Mouse (Mus musculus) lung, postnatal 25 days (tissue): ENCODE results near the gene Baiap3.
A peak's percentile ranks its signal among the peaks of the same experiment; 100 is the strongest.

ENCODE experiments used
- DNase-seq: peaks from one replicate; pipeline ENCODE4 v3.0.0; 2022; ENCODE audit warnings: low spot score

The Baiap3 gene

DNA sequence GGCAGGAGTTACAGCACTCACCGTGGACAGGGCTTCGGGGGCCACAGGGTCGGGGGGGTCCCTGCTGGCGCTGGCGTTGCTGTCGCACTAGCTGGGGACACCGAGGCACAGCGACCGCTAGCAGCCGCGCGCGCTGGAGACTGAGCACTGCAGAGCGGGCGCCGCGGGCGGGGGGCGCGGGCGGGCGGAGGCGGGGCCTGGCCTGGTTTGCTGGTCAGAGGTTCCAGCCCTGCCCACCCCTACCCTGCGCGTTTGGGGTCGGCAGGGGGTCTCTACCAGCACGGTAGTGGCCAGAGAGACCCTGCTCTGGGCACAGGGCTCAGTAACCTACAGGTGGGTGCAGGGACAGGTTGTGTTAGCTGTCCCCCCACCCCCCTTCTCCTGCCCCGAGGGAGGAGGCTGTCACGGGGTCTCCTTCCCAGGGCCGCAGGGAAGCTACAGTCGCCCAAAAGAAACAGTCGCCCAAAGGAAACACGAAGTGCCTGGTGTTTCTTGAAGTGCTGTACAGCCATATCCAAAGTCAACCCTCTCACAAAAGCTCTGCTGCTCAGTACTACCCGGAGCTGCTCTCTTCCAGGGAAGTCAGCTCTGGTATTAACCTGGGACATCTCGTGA lies at the start of gene Baiap3:
Gene Baiap3 (minus strand): TSS at position 225 of the 615 bp plus-strand sequence.
- DNase-seq = no peak

DNA sequence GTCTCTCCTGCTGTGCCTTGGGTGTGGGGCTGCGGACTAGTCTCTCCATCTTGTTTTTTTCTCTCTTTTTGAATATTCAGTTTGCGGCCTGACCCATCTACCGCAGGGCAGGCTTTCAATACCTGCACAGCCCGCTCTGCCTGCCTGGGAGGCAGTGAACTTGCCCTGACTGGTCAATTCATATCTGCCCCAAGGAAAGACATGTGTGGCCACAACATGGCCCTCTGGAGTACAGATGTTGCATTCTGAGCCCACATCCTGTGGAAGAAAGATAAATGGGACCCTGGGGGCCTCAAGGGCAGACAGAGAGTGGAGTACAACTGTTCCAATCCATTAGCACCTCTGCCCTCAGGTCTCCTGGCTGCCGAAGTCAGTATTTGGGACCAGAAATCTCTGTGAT lies 41.9 kb upstream of the Baiap3 start, which contains the start of gene Prss34:
Gene Prss34 (plus strand): TSS at position 301 of the 400 bp plus-strand sequence.
- no peak for DNase-seq

DNA sequence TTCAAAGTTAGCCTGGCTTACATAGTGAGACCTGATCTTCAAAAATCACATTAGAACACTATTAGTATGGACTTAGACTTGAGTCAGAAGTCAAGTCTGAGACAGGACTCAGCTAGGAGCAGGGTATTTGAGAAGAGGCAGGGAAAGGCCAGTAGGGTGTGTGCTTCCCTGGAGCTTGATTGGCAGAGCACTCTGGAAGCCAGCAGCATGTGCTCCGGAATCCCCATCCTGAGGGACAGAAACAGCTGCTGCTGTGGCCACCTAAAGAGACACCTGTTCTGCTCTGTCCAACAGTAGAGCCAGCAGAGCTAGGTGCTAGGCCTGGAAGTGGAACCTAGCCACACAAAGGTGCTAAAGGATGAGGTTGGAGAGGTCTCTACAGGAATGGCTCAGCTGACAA lies 37.9 kb upstream of the Baiap3 start:
- DNase-seq = no peak

DNA sequence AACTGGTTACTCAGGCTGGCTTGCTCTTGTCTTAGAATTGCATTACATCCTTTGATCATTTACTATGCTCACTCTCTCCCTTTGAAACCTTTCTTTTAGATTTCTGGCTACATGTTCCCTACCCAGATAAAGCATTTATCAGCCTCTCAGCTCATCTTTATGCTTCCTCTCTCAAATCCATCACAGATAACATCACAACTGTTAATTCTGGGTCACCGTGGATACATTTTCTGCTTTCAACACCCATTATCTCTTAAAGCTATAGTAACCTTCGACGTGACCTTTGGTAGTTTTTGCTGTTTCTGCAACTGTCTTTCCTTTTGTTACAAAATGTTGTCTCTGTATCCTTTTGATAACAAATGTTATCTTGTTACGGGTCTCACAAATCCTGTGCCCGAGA lies 37.3 kb upstream of the Baiap3 start:
- no peak for DNase-seq

DNA sequence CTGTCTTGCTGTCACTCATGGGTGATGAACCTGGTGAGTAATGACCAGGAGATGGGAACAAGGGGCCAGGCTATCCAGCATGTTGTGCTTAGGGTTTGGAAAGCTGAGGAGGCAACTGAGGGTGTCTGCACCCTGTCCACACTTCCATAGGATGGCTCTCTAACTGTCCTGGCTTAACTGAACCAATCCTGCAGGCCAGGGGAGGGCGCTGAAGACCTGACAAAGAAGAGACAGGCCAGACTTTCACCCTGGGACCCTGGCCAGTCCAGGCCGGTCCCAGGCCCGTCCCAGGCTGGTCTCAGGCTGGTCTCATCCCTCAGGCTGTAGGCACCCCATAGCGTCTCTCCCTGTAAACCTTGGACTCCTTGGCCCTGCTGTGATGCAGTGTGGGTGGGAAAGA lies 34.2 kb upstream of the Baiap3 start:
- no peak for DNase-seq

DNA sequence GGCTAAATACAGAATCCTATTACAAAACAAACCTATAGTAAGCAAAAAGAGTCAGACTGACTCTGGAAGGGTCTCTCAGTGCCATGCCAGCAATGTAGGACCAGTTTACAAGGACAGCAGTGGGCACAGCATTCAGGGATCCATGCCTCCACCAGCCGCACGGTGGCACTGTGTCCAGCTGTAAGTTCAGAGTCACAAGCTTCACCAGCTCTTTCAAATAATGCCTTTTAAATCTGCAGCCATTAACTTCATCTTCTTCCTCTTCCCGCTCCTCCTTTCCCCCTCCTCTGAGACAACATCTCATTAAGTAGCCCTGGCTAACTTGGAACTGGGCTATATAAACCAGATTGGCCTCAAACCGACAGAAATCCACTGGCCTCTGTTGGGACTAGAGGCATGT lies 32.7 kb upstream of the Baiap3 start:
- no peak for DNase-seq

DNA sequence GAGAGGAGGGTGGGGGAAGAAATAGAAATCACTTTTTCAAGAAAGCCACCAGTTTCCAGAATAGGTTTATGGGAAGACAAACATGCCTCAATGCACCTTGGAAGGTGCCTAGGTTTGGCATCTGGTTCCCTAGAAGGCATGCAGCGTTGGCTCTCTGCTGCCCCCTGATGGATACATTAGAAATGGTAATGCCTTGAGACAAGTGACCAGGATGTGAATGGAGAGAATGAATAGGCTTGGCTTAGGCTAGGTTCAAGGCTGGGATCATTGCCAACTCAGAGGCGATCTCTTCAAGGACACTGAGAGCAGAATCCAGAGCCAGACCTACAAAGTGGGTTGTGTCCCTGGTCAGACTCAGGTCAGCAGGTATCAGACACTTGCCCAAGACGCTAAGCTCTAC lies 28.9 kb upstream of the Baiap3 start:
- DNase-seq = peak; percentile 77

DNA sequence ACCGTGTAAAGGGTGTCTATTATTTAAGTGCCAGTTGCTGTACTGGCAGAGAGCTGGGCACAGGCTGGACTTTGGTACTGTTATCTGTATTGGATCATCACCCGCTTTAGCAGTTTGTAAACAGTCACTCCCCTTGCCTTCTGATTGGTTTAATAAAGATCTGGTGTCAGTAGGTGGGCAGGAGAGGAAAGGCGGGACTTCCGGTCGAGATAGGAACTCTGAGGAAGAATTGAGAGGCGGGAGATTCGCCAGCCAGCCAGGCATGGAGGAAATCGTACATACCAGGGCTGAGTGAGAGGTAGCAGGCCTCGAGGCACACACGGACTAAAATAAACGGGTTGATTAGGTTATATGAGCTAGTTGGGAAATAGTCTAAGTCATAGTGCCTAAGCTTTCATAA lies 26.0 kb upstream of the Baiap3 start:
- peak; percentile 83 for DNase-seq

DNA sequence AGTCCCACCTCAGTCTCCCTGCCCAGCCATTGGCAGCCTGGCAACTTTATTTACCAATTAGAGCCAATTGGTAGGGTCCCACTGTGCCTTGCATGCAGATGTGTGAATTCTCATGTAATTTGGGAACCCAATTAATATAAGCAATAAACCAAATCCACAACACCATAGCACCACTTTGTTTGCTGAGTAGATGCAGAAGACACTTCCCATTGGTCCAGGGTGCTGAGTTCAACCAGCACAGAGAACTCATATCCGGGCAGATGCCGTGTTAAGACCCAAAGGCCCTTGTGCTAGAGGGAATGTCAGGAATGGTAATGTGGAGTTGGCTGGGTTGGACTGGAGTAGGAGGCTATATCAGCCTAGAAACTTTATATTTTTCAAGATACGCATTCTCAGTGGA lies 19.7 kb upstream of the Baiap3 start:
- no peak for DNase-seq

DNA sequence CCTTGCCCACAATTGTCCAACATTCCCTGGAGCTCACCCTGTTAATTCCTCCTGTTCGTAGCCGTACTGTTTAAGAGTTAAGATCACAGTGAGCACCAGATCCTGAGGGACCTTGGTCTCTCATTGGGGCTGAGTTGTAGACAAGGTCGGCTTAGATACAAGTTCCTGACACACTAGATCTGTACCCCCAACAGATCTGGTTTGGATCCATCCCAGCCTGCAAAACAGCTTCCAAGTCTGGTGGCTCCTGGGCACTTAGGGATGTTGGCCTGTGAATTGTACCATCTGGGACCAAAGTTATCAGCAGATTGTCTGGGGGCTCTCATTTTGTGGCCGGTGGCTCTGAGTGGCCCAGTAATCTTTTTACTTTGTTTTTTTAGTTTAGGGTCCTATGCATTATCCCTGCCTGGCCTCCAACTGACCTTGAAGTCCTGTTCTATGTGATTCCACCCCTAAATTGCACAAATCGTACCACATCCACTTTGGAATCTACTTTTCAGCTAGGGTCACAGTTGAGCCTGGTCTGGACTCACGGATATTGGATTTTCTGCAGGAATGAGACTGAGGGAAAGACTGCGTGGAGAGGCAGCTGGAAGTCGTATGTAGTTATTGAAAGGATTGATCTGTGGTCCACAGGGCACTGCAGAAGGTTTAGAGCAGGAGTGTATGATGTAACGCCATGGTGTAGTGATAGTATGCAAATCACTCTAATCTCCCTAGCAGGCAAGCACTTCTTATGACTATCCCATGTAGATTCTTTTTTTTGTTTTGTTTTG lies 18.6 kb upstream of the Baiap3 start, which contains the start of gene Ube2i:
Gene Ube2i (minus strand): TSS at position 52 of the 776 bp plus-strand sequence.
- no peak for DNase-seq

DNA sequence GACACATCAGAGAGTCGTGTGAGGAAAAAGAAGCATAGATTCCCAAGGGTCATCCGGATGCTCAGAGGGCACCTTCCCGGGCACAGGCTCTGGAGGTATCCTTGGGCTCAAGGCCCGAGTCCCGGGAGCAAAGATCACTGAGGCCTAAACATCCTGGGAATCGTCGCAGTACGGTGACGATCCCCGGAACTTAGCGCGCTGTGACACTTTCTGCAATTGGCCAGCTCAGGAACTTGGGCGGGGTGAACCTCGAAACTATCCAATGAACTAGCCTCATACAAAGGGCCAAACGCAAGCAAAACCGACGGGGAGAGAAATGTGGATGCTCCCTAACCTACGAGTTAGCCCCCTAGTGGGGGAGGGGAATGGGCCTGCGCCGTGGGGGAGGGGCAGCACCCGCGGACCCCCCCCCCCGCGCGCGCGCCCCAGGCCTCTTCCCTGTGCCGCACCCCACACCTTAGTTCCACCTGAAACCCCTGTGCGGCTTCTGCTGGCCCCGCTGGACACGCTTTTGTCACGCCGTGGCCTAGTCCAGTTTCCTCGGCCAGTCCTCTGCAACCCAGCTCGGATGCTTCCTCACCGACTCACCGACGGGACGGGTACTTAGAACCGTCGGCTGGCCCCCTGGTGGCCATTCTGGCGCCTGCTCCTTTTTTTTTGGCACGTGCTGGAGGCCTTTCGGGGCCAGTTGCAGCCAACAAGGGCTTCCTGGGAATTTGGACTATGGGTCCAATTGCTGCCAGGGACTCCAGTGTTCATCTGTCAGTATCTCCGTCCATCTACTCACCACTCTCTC lies 17.7 kb upstream of the Baiap3 start:
- peak; percentile 95 for DNase-seq

DNA sequence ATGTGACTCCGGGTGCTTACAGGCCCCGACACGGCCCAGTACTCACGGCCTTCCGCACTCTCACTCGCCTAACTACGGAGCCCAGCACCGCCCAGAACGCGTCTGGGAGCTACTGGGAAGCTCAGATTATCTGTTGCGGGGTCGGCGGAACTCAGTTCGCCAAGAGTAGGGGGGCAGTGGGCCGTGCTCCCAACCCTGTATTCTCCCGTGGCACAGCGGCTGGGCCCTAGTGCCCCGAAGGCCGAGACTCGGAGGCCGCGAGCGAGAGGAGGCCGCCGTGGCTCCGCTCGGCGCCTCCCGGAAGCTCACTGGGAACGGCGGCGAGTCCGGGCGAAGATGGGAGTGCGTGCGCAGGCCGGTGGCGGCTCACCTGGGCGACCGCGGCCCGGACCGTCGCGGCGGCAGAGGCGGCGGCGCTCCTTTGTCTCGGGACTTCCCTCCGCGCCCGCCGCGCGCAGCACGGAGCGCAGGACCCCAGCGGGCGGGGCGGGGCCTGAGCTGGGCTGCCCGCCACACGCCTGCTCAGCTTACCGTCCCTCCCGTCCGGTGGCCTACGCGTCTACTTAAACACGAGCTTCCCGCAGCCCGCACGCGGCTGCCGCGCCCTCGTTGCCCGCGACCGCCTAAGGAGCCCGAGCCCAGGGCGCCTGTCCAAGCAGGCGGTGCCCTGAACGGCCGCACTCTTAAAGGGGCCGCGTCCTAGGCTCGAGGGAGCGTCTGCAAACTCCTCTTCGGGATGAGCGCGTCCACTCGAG lies 17.0 kb upstream of the Baiap3 start:
- peak; percentile 89 for DNase-seq

DNA sequence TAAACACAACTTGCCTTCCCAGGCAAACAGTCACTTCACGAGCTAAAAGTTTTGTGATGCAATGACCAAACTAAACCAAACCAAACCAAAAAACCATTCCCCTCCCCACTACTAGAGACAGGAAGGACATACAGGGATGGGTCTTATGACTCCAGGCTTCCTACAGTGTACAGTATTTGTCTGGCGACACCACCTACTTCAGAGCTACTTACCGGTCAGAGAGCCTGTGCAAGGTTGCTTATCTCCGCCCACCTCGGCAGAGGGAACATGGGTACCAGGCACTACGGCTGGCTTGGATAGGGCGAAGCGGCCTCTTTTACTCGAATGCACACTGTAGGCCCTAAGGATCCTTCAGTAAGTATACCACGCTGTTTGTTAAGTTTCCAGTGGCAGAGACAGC lies 16.2 kb upstream of the Baiap3 start:
- DNase-seq = peak; percentile 50

DNA sequence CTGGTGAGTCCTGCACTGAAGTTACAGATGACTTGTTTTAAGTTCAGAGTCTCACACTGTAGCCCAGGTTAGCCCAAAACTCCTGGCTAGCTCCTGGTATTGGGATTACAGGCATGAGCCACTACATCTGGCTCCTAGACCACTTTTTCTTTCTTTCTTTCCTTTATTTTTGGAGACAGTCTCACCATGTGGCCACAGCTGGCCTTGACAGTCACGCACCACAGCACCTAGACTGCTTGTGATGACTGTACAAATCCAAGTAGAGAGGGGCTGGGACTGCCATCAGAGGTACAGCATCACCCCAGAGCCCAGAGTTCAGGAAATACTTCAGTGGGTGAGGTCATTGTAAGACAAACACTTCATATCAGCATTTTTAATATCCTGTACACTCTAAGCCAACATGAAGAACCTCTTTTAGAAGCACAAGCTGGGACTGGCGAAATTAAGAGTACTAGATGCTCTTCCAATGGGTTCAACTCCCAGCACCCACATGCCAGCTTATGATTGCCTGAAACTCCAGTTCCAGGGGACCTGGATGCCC lies 14.7 kb upstream of the Baiap3 start:
- peak; percentile 63 for DNase-seq

DNA sequence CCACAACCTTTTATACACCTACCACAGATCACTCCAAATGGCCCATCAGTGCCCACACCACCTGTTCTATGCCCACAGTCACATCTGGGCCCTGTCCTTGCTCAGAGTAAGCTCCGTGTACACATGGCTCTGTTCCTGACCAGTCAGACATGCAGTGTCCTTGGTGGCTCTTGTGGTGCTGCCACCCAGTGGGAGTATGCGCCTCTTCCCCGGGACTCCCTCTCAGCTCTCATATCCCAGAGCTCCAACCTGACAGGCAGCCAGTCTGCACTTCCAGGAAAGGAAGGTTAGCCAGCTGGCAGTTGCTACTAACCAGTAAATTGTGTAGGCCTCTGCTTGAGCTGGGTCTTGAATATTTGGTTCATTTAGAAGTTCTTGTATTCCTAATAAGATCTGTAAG lies 8.3 kb upstream of the Baiap3 start:
- no peak for DNase-seq

DNA sequence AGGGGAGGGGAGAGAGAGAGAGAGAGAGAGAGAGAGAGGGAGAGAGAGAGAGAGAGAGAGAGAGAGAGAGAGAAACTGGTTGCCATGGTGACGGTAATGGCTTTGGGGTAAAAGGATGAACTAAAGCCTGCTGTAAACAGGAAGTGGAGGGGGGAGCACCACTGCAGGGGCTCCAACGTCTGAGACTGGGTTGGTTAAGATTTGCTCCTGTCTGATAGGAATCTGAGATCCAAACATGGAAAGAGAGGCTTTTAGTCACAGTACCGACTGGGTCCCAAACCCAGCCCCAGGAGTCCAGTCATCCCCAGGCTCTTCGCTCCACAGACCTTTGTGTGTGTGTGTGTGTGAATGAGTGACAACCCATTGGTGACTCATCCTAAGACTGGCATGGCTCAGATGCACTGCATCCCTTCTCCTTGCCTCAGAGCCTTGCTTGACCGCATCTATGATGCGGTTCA lies 1.7 kb upstream of the Baiap3 start:
- DNase-seq = no peak

DNA sequence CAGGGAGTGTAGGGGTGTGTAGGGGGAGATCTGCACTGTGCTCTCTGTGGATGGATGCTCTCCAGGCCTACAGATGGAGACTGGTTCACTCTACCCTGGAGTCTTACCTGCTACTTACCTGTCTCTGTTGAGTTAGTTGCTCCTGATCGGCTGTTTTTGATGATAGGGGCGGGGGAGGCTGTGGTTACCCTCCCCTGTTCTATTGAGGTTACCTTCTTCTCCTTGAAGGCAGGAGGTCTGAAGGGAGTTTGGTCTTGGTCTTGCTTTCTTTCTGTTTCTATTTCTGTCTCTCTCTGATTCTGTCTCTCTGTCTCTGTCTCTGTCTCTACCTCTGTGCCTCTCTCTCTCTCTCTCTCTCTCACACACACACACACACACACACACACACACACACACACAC lies 1.1 kb downstream of the Baiap3 start:
- no peak for DNase-seq

DNA sequence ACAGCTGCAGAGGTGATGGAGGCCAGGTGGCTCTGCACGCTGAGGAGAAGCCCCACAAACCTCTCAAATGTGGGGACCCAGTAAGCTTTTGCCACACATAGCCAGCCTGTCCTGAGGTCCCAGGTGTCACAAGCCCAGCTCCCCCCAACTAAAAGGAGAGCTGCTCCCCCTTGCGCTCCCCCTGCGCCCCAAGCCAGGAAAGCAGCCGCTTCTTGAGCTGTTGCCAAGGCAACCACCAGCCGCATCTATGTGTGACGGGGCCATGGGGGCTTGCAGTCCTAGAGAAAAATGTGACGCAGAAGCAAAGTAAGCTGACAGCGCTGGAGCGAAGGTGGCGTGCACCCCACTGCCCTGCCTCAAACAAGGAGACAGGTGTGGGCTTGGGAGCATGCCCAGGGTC lies 2.4 kb downstream of the Baiap3 start:
- no peak for DNase-seq

DNA sequence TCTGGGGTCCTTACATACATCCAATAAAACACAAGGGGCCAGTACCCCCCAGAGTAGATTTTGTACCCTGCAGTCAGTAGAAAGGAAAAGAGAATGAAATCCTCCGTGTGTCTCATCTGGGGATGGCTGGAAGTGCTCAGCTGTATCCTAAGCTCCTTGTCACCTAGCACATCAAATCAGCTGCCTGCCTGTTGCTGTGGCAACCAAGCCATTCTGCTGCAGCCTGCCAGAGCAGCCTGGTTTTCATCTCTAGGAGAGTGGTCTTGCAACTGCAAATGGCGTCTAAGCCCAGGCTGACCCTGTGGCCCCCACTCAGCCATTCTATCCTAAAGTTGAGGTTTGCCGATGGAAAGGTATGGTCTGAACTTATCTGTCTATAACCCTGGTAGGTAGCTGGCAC lies 3.5 kb downstream of the Baiap3 start:
- no peak for DNase-seq

DNA sequence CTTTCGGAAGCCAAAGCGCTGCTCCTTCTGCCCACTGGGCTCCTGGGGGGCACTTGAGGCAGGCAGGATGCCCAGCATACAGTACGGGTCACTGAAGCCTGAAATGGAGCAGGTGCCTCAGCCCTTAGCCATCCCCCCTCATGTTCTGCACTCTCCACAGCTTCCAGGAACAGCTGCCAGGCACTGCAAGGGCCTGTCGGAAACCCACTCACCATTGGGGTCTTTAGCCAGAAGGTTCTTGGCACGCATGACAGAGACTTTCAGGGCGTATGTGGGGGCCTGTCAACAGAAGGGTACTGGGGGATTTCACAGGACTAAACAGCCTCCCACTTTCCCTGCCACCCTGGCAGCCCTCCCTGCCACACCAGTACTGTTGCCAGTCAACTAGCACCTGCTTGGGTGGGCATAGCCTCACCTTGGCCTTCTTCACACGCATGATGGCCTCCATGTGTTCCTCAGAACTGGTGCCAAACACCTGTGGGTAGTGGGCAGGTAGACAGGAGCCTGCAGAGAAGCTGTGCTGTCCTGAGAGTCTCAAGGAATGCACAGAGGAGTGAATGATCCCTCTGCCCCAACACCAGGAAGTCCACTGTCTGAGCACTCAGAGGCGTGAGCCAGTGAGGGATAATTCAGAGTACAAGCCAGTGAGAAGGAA lies 5.9 kb downstream of the Baiap3 start:
- DNase-seq = no peak

DNA sequence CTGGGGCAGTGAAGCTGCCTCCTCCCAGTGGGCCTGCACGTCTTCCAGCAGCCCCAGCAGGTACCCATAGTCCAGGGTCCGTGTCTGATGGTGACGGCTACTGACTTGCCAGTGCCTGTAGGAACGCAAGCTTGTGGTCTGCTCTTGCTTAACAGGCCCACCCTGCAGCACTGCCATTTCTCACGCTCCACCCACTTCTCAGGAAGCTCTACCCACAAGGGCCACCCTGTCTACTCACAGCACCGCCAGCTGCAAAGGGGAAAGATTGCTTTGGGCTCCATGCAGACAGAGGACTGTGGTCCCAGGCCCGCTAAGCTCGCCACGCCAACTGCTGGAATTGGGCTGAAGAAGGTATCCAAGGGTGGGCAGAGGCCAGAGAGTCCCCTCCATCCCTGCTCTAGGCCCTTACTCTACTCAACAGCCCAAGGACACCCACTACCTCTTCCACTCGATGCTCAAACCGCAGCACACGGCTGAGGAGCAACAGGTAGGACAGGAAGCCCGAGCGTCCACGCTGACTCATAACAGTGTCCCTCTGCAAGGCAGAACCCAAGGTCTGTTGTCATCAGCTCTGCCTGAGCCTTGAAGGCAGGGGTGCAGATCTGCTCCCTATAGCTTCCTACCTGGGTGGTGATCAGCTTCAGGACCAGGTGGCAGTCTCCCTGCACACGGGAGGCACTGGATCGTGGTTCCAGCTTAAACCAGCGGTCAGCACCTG lies 8.0 kb downstream of the Baiap3 start:
- no peak for DNase-seq
